Mouse (Mus musculus): ENCODE data around the gene Bax. TPM values are rescaled to one million over a fixed set of nuclear protein-coding genes. Genes with fewer than 3 reads are reported as not detected.

Bax gene
- polyA plus RNA-seq, 1 experiment from 2014 or later = 124 TPM

- Histone ChIP-seq H3K9ac (peak overlapping the region; percentile 97), H3K36me3 (peaks cover 71% of the 10 kb centered on the region), H3K4me1 (peaks cover 47% of the 10 kb centered on the region), H3K9me3 (no peaks in the 10 kb centered on the region), H3K4me2 (peak overlapping the region; percentile 94), H3K27ac (replicated peaks) (peak overlapping the region; percentile 96), H3K27me3 (replicated peaks) (no peaks in the 10 kb centered on the region), H3K4me3 (peak overlapping the region; percentile 93)
- WGBS = 43% methylated on average over 9 of the region's 9 CpGs
- no peak for ATAC-seq (ENCODE audit: extremely low read depth, insufficient number of reproducible peaks, low FRiP score, low TSS enrichment)
Measured at GRCm38 (mm10) chr7:45456721-45457203, 9.9 kb downstream of the Bax start.

- peak overlapping the region; percentile 97 for H3K9ac ChIP-seq
- no peaks in the 10 kb centered on the region for H3K27me3 ChIP-seq (replicated peaks)
- H3K4me1 ChIP-seq = peaks cover 43% of the 10 kb centered on the region
- peaks cover 71% of the 10 kb centered on the region for H3K36me3 ChIP-seq
- no peaks in the 10 kb centered on the region for H3K9me3 ChIP-seq
- peak overlapping the region; percentile 94 for H3K4me2 ChIP-seq
- ATAC-seq (ENCODE audit: extremely low read depth, insufficient number of reproducible peaks, low FRiP score, low TSS enrichment) = no peak
- peak overlapping the region; percentile 93 for H3K4me3 ChIP-seq
- 72% methylated on average over 13 of the region's 13 CpGs for WGBS
- peak overlapping the region; percentile 96; the same call in 1 of the 2 replicates for H3K27ac ChIP-seq (replicated peaks)
Measured at GRCm38 (mm10) chr7:45455932-45456696, 10.6 kb downstream of the Bax start.

GRCm38 (mm10) chr7:45454971-45455370 is 11.7 kb downstream of the Bax start:
- Histone ChIP-seq H3K9ac (0 out of 2 replicates have a peak overlapping the region, but pooled peaks have one; percentile 24), H3K4me1 (peaks cover 32% of the 10 kb centered on the region), H3K36me3 (peaks cover 78% of the 10 kb centered on the region), H3K4me2 (peak overlapping the region; percentile 94; the same call in 1 of the 2 replicates), H3K27me3 (replicated peaks) (no peaks in the 10 kb centered on the region), H3K4me3 (peak overlapping the region; percentile 93; the same call in 1 of the 2 replicates), H3K9me3 (no peaks in the 10 kb centered on the region), H3K27ac (replicated peaks) (no peak overlapping the region)
- ATAC-seq (ENCODE audit: extremely low read depth, insufficient number of reproducible peaks, low FRiP score, low TSS enrichment) = no peak
- WGBS = 90% methylated on average over 15 of the region's 15 CpGs

- peak; percentile 55; the same call in 1 of the 2 replicates for ATAC-seq (ENCODE audit: extremely low read depth, insufficient number of reproducible peaks, low FRiP score, low TSS enrichment)
- Histone ChIP-seq H3K4me2 (peak overlapping the region; percentile 8; the same call in 1 of the 2 replicates), H3K9me3 (no peaks in the 10 kb centered on the region), H3K4me1 (peaks cover 20% of the 10 kb centered on the region), H3K27me3 (replicated peaks) (no peaks in the 10 kb centered on the region), H3K27ac (replicated peaks) (no peak overlapping the region), H3K36me3 (peaks cover 83% of the 10 kb centered on the region), H3K9ac (no peak overlapping the region), H3K4me3 (peak overlapping the region; percentile 8; the same call in 1 of the 2 replicates)
- WGBS = 50% methylated on average over 23 of the region's 23 CpGs
Measured at GRCm38 (mm10) chr7:45451344-45451982, 15.2 kb downstream of the Bax start.

GRCm38 (mm10) chr7:45449974-45450373 is 16.7 kb downstream of the Bax start:
- Histone ChIP-seq H3K4me3 (no peak overlapping the region), H3K4me1 (peaks cover 14% of the 10 kb centered on the region), H3K27ac (replicated peaks) (no peak overlapping the region), H3K9me3 (no peaks in the 10 kb centered on the region), H3K27me3 (replicated peaks) (no peaks in the 10 kb centered on the region), H3K4me2 (no peak overlapping the region), H3K9ac (no peak overlapping the region), H3K36me3 (peaks cover 83% of the 10 kb centered on the region)
- 88% methylated on average over 1 of the region's 1 CpGs for WGBS
- ATAC-seq (ENCODE audit: extremely low read depth, insufficient number of reproducible peaks, low FRiP score, low TSS enrichment) = no peak

GRCm38 (mm10) chr7:45447325-45447990 is 19.2 kb downstream of the Bax start:
- Histone ChIP-seq H3K36me3 (peaks cover 83% of the 10 kb centered on the region), H3K4me3 (peak overlapping the region; percentile 11; the same call in 1 of the 2 replicates), H3K27ac (replicated peaks) (no peak overlapping the region), H3K4me1 (peaks cover 14% of the 10 kb centered on the region), H3K27me3 (replicated peaks) (no peaks in the 10 kb centered on the region), H3K9me3 (no peaks in the 10 kb centered on the region), H3K9ac (peak overlapping the region; percentile 55), H3K4me2 (peak overlapping the region; percentile 40; the same call in 1 of the 2 replicates)
- 28% methylated on average over 11 of the region's 11 CpGs for WGBS
- ATAC-seq (ENCODE audit: extremely low read depth, insufficient number of reproducible peaks, low FRiP score, low TSS enrichment) = 0 out of 2 replicates have a peak, but pooled peaks have one; percentile 14

- ATAC-seq (ENCODE audit: extremely low read depth, insufficient number of reproducible peaks, low FRiP score, low TSS enrichment) = no peak
- Histone ChIP-seq H3K9ac (no peak overlapping the region), H3K36me3 (peaks cover 81% of the 10 kb centered on the region), H3K4me2 (no peak overlapping the region), H3K9me3 (no peaks in the 10 kb centered on the region), H3K4me1 (peaks cover 10% of the 10 kb centered on the region), H3K4me3 (no peak overlapping the region), H3K27ac (replicated peaks) (no peak overlapping the region), H3K27me3 (replicated peaks) (no peaks in the 10 kb centered on the region)
Measured at GRCm38 (mm10) chr7:45446589-45446988, 20.1 kb downstream of the Bax start.

GRCm38 (mm10) chr7:45443526-45444420 is 22.9 kb downstream of the Bax start:
- Histone ChIP-seq H3K36me3 (peaks cover 84% of the 10 kb centered on the region), H3K4me2 (no peak overlapping the region), H3K27ac (replicated peaks) (no peak overlapping the region), H3K9me3 (no peaks in the 10 kb centered on the region), H3K27me3 (replicated peaks) (no peaks in the 10 kb centered on the region), H3K9ac (no peak overlapping the region), H3K4me1 (peaks cover 9% of the 10 kb centered on the region), H3K4me3 (no peak overlapping the region)
- 66% methylated on average over 22 of the region's 22 CpGs for WGBS
- ATAC-seq (ENCODE audit: extremely low read depth, insufficient number of reproducible peaks, low FRiP score, low TSS enrichment) = 0 out of 2 replicates have a peak, but pooled peaks have one; percentile 10

- no peak for ATAC-seq (ENCODE audit: extremely low read depth, insufficient number of reproducible peaks, low FRiP score, low TSS enrichment)
- Histone ChIP-seq H3K4me3 (peak within 1 kb of the TSS; percentile 4; the same call in 1 of the 2 replicates), H3K27ac (replicated peaks) (no peak within 1 kb of the TSS), H3K27me3 (replicated peaks) (no peaks in the 10 kb centered on the region), H3K9me3 (no peaks in the 10 kb centered on the region), H3K36me3 (peaks cover 43% of the 10 kb centered on the region), H3K4me2 (peak within 1 kb of the TSS; percentile 97), H3K4me1 (peaks cover 43% of the 10 kb centered on the region), H3K9ac (peak within 1 kb of the TSS; percentile 95)
- 24% methylated on average over 19 of the region's 19 CpGs for WGBS
Measured at GRCm38 (mm10) chr7:45437521-45438276, 29.0 kb downstream of the Bax start, which contains the start of gene Ruvbl2. Gene Ruvbl2, minus strand, starts transcription at chr7:45438096.

GRCm38 (mm10) chr7:45437046-45437445 is 29.7 kb downstream of the Bax start:
- peak overlapping the region; percentile 95 for H3K9ac ChIP-seq
- WGBS = 36% methylated on average over 6 of the region's 6 CpGs

More at GRCm38 (mm10) chr7:45437046-45437445, 29.7 kb downstream of the Bax start:
- Histone ChIP-seq H3K27ac (replicated peaks) (no peak overlapping the region), H3K4me3 (peak overlapping the region; percentile 4; the same call in 1 of the 2 replicates), H3K9me3 (no peaks in the 10 kb centered on the region), H3K27me3 (replicated peaks) (no peaks in the 10 kb centered on the region), H3K4me1 (peaks cover 45% of the 10 kb centered on the region), H3K4me2 (peak overlapping the region; percentile 97), H3K36me3 (peaks cover 41% of the 10 kb centered on the region)
- no peak for ATAC-seq (ENCODE audit: extremely low read depth, insufficient number of reproducible peaks, low FRiP score, low TSS enrichment)

All from heart, embryonic 13.5 days (tissue).